Comparison of ENCODE assay signal across 19 mouse cellular contexts in genomic region chr9:60739126-60739525, GRCm38 (mm10). TPM values are rescaled to one million over a fixed set of nuclear protein-coding genes. Genes with fewer than 3 reads are reported as not detected.
"Had no signal": no experiment of that assay in that cellular context is flagged by ENCODE, and none has a peak within 500 bp of the region (broad histone marks: within the 10 kb centered on the region; RNA-seq: fewer than 3 reads in every experiment).

No protein-coding gene starts in this region.

- H3K27me3 ChIP-seq: limb, embryonic 15.5 days; midbrain, embryonic 12.5 days; midbrain, embryonic 15.5 days; neural tube, embryonic 12.5 days; neural tube, embryonic 15.5 days had no signal

- H3K9me3 ChIP-seq: limb, embryonic 12.5 days; limb, embryonic 15.5 days; midbrain, embryonic 12.5 days; neural tube, embryonic 12.5 days; neural tube, embryonic 15.5 days had no signal

- DNase-seq: kidney, postnatal 25 days; left cerebral cortex, postnatal 4 days; liver, postnatal 0 days; lung, embryonic 14.5 days; right cerebral cortex, adult 18-20 months; thymus, adult 18-20 months; thymus, postnatal 36 days had no signal

- H3K27ac ChIP-seq: kidney, postnatal 0 days; limb, embryonic 12.5 days; limb, embryonic 15.5 days; liver, embryonic 14.5 days; macrophage; midbrain, embryonic 12.5 days; midbrain, embryonic 15.5 days; neural tube, embryonic 12.5 days; neural tube, embryonic 15.5 days had no signal

- ATAC-seq: liver, postnatal 0 days; lung, postnatal 0 days; midbrain, embryonic 15.5 days had no signal

- H3K36me3 ChIP-seq: midbrain, embryonic 12.5 days had no signal

- H3K9ac ChIP-seq: limb, embryonic 12.5 days; limb, embryonic 15.5 days; liver, embryonic 14.5 days; liver, postnatal 0 days; lung, embryonic 14.5 days; midbrain, embryonic 12.5 days; midbrain, embryonic 15.5 days; neural tube, embryonic 12.5 days; neural tube, embryonic 15.5 days had no signal

- H3K4me1 ChIP-seq: limb, embryonic 12.5 days; midbrain, embryonic 12.5 days; midbrain, embryonic 15.5 days; neural tube, embryonic 12.5 days had no signal

- H3K4me2 ChIP-seq: limb, embryonic 12.5 days; limb, embryonic 15.5 days; liver, embryonic 11.5 days; lung, embryonic 14.5 days; midbrain, embryonic 12.5 days; midbrain, embryonic 15.5 days; neural tube, embryonic 12.5 days; neural tube, embryonic 15.5 days had no signal

- H3K4me3 ChIP-seq: limb, embryonic 12.5 days; limb, embryonic 15.5 days; midbrain, embryonic 12.5 days; midbrain, embryonic 15.5 days; neural tube, embryonic 12.5 days; neural tube, embryonic 15.5 days had no signal

RNA-seq across cellular contexts. Expression of gene Larp6, which starts 26.3 kb away (rescaled TPM):
- total RNA-seq: megakaryocyte, adult 5-6 weeks had no signal
